Mouse (Mus musculus) stomach, postnatal 0 days (tissue): ENCODE measurements around the gene Fgfr2. TPM values are rescaled to one million over a fixed set of nuclear protein-coding genes. Genes with fewer than 3 reads are reported as not detected.
"Not testable (repeated sequence)": the region's sequence is repeated elsewhere in the genome, so short reads cannot be mapped to it uniquely, and the experiment has no call there.

Experiments
- ATAC-seq: fragments of 200-750 bp; cut with Nextera tagmentation; 2 replicates; pipeline ENCODE4 v1.8.0; 2017; ENCODE audit not compliant: low FRiP score, low TSS enrichment
- DNase-seq: peaks from one replicate; pipeline ENCODE4 v3.0.0-alpha.2; 2016; ENCODE audit warnings: low spot score
- H3K27ac ChIP-seq: fragments of 300-500 bp; sonication (generic); replicated peaks from 2 replicates; pipeline ENCODE4 v1.5.1; 2014; ENCODE audit warnings: mild to moderate bottlenecking, control low read depth
- H3K27me3 ChIP-seq: fragments of 300-500 bp; sonication (generic); 2 replicates; pipeline ENCODE4 v1.6.1; 2014; ENCODE audit warnings: low read length; ENCODE audit not compliant: control insufficient read depth, insufficient read depth
- H3K36me3 ChIP-seq: fragments of 300-500 bp; sonication (generic); 2 replicates; pipeline ENCODE4 v1.6.1; 2014; ENCODE audit warnings: low read length, mixed read lengths; ENCODE audit not compliant: control insufficient read depth, insufficient read depth
- H3K4me1 ChIP-seq: fragments of 300-500 bp; sonication (generic); replicated peaks from 2 replicates; pipeline ENCODE4 v1.6.1; 2014; ENCODE audit warnings: antibody characterized with exemption; ENCODE audit not compliant: control insufficient read depth, insufficient read depth
- H3K4me2 ChIP-seq: fragments of 300-500 bp; sonication (generic); replicated peaks from 2 replicates; pipeline ENCODE4 v1.6.1; 2014; ENCODE audit warnings: low read depth, mild to moderate bottlenecking, control low read depth, moderate library complexity
- H3K4me3 ChIP-seq: fragments of 300-500 bp; sonication (generic); 2 replicates; pipeline ENCODE4 v1.5.1; 2014; ENCODE audit warnings: low read depth, low read length, control low read depth
- H3K9ac ChIP-seq: fragments of 300-500 bp; sonication (generic); 2 replicates; pipeline ENCODE4 v1.6.1; 2014; ENCODE audit warnings: mild to moderate bottlenecking, low read length, control low read depth, mixed read lengths
- H3K9me3 ChIP-seq: fragments of 300-500 bp; sonication (generic); 2 replicates; pipeline ENCODE4 v1.6.1; 2016; ENCODE audit warnings: low read length; ENCODE audit not compliant: control insufficient read depth
- CTCF ChIP-seq: IDR thresholded peaks from 2 replicates; pipeline ENCODE4 v1.5.1; 2016; ENCODE audit warnings: antibody characterized with exemption, low read depth, mild to moderate bottlenecking, moderate library complexity
- EP300 ChIP-seq: optimal IDR thresholded peaks from 2 replicates; pipeline ENCODE3; 2016; ENCODE audit warnings: antibody characterized with exemption
- WGBS: fragments of 180-500 bp; shearing (Covaris S2); extraction: QIAGEN DNeasy Blood & Tissue Kit; methylation state at CpG from one replicate; pipeline ENCODE4 v1.1.7; 2014; 5-methylcytosine and 5-hydroxymethylcytosine counted together
- polyA plus RNA-seq: library from polyadenylated mRNA; unstranded; fragments of >200 nt; fragmentation: Nextera tagmentation; extraction: Ambion mirVana; gene quantifications from 2 replicates; pipeline ENCODE4 v1.2.1, GENCODE M21; 2015

The Fgfr2 gene
- polyA plus RNA-seq, 1 experiment from 2014 or later: 60.8 TPM

DNA sequence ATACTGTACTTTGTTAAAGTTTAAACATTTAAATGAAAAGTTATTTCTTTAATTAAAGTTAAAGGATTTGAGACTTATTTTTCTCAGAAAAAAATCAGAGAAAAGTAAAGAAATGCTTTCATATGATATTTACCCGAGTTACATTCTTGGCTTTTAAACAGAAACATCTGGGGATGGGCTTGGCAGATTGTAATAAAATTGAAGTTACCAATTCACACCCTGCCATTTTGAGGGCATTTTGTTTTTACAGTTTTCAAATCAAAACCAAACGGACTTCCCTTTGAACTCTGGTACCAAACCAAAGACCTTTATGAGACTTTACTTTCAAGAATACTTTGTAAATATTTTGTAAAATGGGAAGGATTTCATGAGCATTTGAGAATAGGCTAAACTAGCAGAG is 2697.2 kb downstream of the Fgfr2 start:
- WGBS: 44% methylated on average over 2 of the region's 2 CpGs
- no peak overlapping the region for H3K27ac ChIP-seq
- no peak overlapping the region for H3K9ac ChIP-seq
- DNase-seq (no peak), ATAC-seq (no peak)
- TF ChIP-seq CTCF (no peak), EP300 (no peak)
- no peak overlapping the region for H3K4me2 ChIP-seq
- H3K36me3 ChIP-seq: no peaks in the 10 kb centered on the region
- H3K27me3 ChIP-seq: no peaks in the 10 kb centered on the region
- H3K9me3 ChIP-seq: no peaks in the 10 kb centered on the region
- peaks cover 4% of the 10 kb centered on the region; the same call in 1 of the 2 replicates for H3K4me1 ChIP-seq
- H3K4me3 ChIP-seq: no peak overlapping the region

DNA sequence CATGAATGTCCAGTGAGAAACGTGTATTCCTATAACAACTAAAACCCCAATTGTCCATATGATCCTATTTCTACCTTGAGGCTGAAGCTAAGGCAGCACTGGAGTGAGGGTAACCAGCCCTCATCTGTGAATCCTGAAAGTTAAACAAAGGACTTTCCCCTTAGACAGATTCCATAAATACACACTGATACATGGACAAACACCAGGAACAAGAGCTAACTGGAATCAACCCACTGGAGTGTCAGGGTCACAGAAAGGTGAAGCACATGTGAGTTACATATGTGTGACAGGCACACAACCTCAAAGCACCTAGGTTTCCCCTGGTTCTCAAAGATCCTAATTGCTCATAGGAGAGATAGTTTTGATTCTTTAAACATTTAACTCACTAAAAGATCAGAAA is 2703.2 kb downstream of the Fgfr2 start:
- ATAC-seq (no peak), DNase-seq (no peak)
- Histone ChIP-seq H3K27me3 (no peaks in the 10 kb centered on the region), H3K36me3 (no peaks in the 10 kb centered on the region), H3K4me2 (no peak overlapping the region), H3K4me1 (no peaks in the 10 kb centered on the region), H3K4me3 (no peak overlapping the region), H3K9ac (no peak overlapping the region), H3K9me3 (no peaks in the 10 kb centered on the region), H3K27ac (no peak overlapping the region)
- 26% methylated on average over 1 of the region's 1 CpGs for WGBS
- TF ChIP-seq CTCF: no peak
- no peak for TF ChIP-seq EP300

DNA sequence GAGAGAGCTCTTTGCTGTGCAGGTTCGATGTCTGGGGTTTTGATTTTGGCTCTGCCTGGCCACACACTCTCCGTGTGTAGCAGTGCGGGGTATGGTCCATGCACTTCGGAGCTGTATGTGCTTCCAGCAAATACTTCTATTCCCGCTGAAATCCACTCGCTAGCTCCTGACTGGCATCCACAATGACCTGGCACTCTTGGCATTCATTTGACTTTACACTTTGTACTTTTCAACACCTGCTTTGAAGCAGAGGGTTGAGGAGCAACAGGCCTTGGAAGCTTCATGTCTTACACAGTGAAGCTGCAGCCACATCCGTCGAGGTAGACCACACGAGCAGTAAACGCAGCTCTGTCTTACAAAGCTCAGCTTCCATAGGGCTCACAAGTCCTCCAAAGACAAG is 2715.5 kb downstream of the Fgfr2 start:
- H3K4me2 ChIP-seq: no peak overlapping the region
- no peak overlapping the region for H3K4me3 ChIP-seq
- no peak for TF ChIP-seq CTCF
- H3K36me3 ChIP-seq: no peaks in the 10 kb centered on the region
- H3K9ac ChIP-seq: no peak overlapping the region
- H3K9me3 ChIP-seq: no peaks in the 10 kb centered on the region
- H3K27me3 ChIP-seq: no peaks in the 10 kb centered on the region
- DNase-seq: no peak
- no peak overlapping the region for H3K27ac ChIP-seq
- ATAC-seq: no peak
- H3K4me1 ChIP-seq: no peaks in the 10 kb centered on the region
- WGBS: 66% methylated on average over 10 of the region's 10 CpGs

DNA sequence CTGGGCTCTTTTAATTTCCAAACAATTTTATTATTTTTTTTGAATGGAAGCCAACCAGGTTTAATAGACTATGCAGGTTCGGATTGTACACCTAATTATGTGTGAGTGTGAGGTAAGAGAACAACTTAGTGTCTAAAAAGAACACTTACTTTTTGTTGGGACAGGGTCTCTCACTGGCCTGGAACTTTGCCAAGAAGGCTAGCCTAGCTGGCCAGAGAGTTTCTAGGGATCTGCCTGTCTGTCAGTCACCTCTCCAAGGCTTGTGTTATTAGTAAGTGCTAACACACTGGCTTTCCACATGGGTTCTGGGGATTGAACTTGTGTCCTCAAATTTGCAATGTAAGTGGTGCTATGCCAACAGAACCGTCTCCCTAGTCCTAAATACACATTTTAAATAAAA is 2719.8 kb downstream of the Fgfr2 start:
- Histone ChIP-seq H3K27ac (no peak overlapping the region), H3K4me2 (no peak overlapping the region), H3K4me3 (no peak overlapping the region), H3K9ac (no peak overlapping the region), H3K27me3 (no peaks in the 10 kb centered on the region), H3K36me3 (no peaks in the 10 kb centered on the region), H3K9me3 (no peaks in the 10 kb centered on the region), H3K4me1 (no peaks in the 10 kb centered on the region)
- TF ChIP-seq CTCF (no peak), EP300 (no peak)
- WGBS: 77% methylated on average over 2 of the region's 2 CpGs
- DNase-seq (no peak), ATAC-seq (no peak)

DNA sequence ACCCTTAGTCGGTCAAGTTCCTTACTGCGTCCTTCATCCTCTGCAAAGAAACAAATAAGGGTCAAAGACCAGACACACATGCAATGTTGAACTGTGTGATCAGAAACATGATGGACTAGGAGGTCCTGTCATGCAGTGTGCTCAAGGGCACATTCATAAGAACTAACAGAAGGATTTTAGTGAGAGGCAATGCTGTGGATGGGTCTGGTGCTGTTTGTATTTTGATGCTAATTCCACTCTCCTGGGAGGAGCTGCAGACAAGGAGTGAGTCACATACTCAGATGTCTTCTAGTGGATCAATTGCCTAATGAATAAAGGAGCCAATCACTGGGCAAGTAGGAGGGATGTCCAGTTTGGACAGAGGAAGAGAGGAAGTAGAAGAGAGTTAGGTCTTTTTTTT is 2728.5 kb downstream of the Fgfr2 start:
- Histone ChIP-seq H3K4me3 (no peak overlapping the region), H3K4me1 (no peaks in the 10 kb centered on the region), H3K27me3 (no peaks in the 10 kb centered on the region), H3K9ac (no peak overlapping the region), H3K27ac (no peak overlapping the region), H3K4me2 (no peak overlapping the region), H3K9me3 (no peaks in the 10 kb centered on the region), H3K36me3 (no peaks in the 10 kb centered on the region)
- 90% methylated on average over 2 of the region's 2 CpGs for WGBS
- ATAC-seq (no peak), DNase-seq (no peak)
- TF ChIP-seq EP300 (no peak), CTCF (no peak)

DNA sequence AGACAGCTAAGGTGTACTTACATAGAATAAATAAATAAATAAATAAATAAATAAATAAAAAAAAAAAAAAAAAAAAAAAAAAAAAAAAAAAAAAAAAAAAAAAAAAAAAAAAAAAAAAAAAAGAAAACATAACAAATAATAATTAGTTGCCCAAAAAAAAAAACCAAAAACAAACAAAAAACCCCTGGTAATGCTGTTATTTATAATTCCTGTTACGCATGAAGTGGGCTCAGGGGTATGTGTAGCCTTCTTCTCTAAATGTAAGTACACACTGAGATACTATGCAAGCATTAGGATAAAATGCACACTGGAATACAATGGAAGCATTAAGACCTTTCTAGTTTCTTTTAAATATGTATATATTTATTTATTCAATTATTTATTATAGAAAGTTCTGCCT is 2733.1 kb downstream of the Fgfr2 start:
- 95% methylated on average over 1 of the region's 1 CpGs for WGBS
- H3K9me3 ChIP-seq, H3K36me3 ChIP-seq, DNase-seq, H3K27me3 ChIP-seq, ATAC-seq, H3K4me3 ChIP-seq, H3K4me2 ChIP-seq, H3K27ac ChIP-seq, H3K9ac ChIP-seq, H3K4me1 ChIP-seq: not testable (repeated sequence)
